8 mouse cellular contexts compared by ENCODE assay signal in the genomic region with DNA sequence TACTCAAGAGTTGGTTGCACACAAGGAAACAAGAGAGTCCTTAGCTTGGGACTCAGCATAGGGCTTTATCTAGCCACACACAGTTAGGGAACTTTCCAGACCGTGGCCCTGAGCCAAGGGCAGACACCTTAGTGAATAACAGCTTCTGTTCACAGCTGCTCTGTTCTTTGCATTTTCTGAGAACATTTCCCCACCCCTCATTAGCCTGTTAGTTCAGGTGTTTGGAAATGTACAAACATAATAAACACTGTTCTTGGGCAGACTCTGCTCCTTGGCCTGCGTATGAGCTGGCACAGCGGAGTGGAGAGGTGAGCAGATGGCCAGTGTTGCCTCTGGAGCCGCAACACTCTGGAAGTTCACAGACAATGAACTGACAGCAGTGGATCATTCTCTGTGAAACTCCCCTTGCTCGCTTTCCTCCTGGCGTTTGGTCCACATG.
DNase-seq lines count a peak whose midpoint lies in the region; ATAC-seq and TF ChIP-seq lines count a peak whose summit lies in the region.
"Had no signal": no experiment of that assay in that cellular context is flagged by ENCODE, and none has a peak within 500 bp of the region (broad histone marks: within the 10 kb centered on the region; RNA-seq: fewer than 3 reads in every experiment).

No protein-coding gene starts in this region.

- no peak overlapping the region for H3K9ac ChIP-seq in stomach, embryonic 15.5 days
- no peak overlapping the region for H3K9ac ChIP-seq in kidney, embryonic 14.5 days (ENCODE audit: low read depth, low read length)
- H3K9ac ChIP-seq: neural tube, embryonic 12.5 days had no signal

- no peak overlapping the region for H3K4me2 ChIP-seq in stomach, embryonic 15.5 days
- H3K4me2 ChIP-seq in kidney, embryonic 14.5 days (replicated peaks; ENCODE audit: low read depth, low read length), result no peak overlapping the region
- H3K4me2 ChIP-seq: neural tube, embryonic 12.5 days had no signal

- no peak overlapping the region for H3K4me3 ChIP-seq in lung, adult 2 months (replicated peaks; ENCODE audit: extremely low read depth, low read depth, low read length)
- no peak overlapping the region for H3K4me3 ChIP-seq in stomach, embryonic 15.5 days (replicated peaks)
- H3K4me3 ChIP-seq in kidney, embryonic 14.5 days (ENCODE audit: low read length), result no peak overlapping the region
- H3K4me3 ChIP-seq: neural tube, embryonic 12.5 days had no signal

- H3K4me1 ChIP-seq in lung, adult 2 months (ENCODE audit: control insufficient read depth, insufficient read depth, low read length), result peaks cover 19% of the 10 kb centered on the region
- H3K4me1 ChIP-seq in stomach, embryonic 15.5 days, result 0 out of 2 replicates have a peak, but pooled peaks cover 3% of the 10 kb centered on the region
- H3K4me1 ChIP-seq in kidney, embryonic 14.5 days (ENCODE audit: control insufficient read depth, insufficient read depth, low read length), result no peaks in the 10 kb centered on the region
- H3K4me1 ChIP-seq: neural tube, embryonic 12.5 days had no signal

- no peaks in the 10 kb centered on the region for H3K9me3 ChIP-seq in stomach, embryonic 15.5 days
- H3K9me3 ChIP-seq in kidney, embryonic 14.5 days (ENCODE audit: control insufficient read depth, low read length), result no peaks in the 10 kb centered on the region
- H3K9me3 ChIP-seq: neural tube, embryonic 12.5 days had no signal

- H3K27ac ChIP-seq in stomach, embryonic 15.5 days, result peak overlapping the region; percentile 50; the same call in 1 of the 2 replicates
- H3K27ac ChIP-seq in kidney, embryonic 14.5 days (ENCODE audit: low read depth, low read length), result no peak overlapping the region
- H3K27ac ChIP-seq: neural tube, embryonic 12.5 days had no signal

- peak; percentile 55 for ATAC-seq in erythroblast, adult 5-6 weeks (replicated peaks; ENCODE audit: low FRiP score, poor library complexity, severe bottlenecking)
- peak; percentile 87 for ATAC-seq in stomach, embryonic 15.5 days (ENCODE audit: insufficient read depth, low FRiP score, low read depth)
- ATAC-seq in kidney, embryonic 14.5 days (ENCODE audit: low FRiP score, low TSS enrichment), result no peak

- TF ChIP-seq CTCF in lung, adult 2 months (IDR thresholded peaks at IDR 0.05; ENCODE audit: insufficient read depth, low read length), result no peak

- peak; percentile 72 to 79 for DNase-seq in lung, adult 18-20 months
- no peak for DNase-seq in lung, adult 2 months
- DNase-seq in large intestine, adult 2 months (ENCODE audit: low read depth, low spot score), result peak; percentile 74
- DNase-seq in adipocyte (ENCODE audit: low spot score), result no peak

- peaks cover 6% of the 10 kb centered on the region; the same call in 1 of the 2 replicates for H3K36me3 ChIP-seq in stomach, embryonic 15.5 days
- H3K36me3 ChIP-seq in kidney, embryonic 14.5 days (ENCODE audit: control insufficient read depth, insufficient read depth, low read length), result peaks cover 17% of the 10 kb centered on the region; the same call in 1 of the 2 replicates

- no peak for TF ChIP-seq POLR2A in lung, adult 2 months (IDR thresholded peaks at IDR 0.05; ENCODE audit: borderline replicate concordance, extremely low read depth, low read depth, low read length)

- no peaks in the 10 kb centered on the region for H3K27me3 ChIP-seq in stomach, embryonic 15.5 days (replicated peaks)
- no peaks in the 10 kb centered on the region for H3K27me3 ChIP-seq in kidney, embryonic 14.5 days (ENCODE audit: control insufficient read depth, insufficient read depth, low read length)
- H3K27me3 ChIP-seq: neural tube, embryonic 12.5 days had no signal

- 55% methylated on average over 6 of the region's 6 CpGs for WGBS in lung, adult 2 months
- WGBS in large intestine, adult 2 months, result 29% methylated on average over 6 of the region's 6 CpGs
- WGBS in stomach, embryonic 15.5 days, result 62% methylated on average over 6 of the region's 6 CpGs
- 63% methylated on average over 6 of the region's 6 CpGs for WGBS in kidney, embryonic 14.5 days

Comparison
In these comparisons a context has a peak if more than half of its experiments do, and no peak if none do; other contexts are left out.
1. DNase-seq: peak in lung, adult 18-20 months (2 of 2) and large intestine, adult 2 months (single experiment); none in lung, adult 2 months (single experiment) and adipocyte (single experiment).